Mouse (Mus musculus) liver, embryonic 14.5 days (tissue): Measurements from ENCODE around the gene Ror1. TPM values are rescaled to one million over a fixed set of nuclear protein-coding genes. Genes with fewer than 3 reads are reported as not detected.

Source experiments
- ATAC-seq: fragments of 200-750 bp; cut with Nextera tagmentation; 2 replicates; pipeline ENCODE4 v1.8.0; 2017; ENCODE audit warnings: moderate number of reproducible peaks, mild to moderate bottlenecking, moderate library complexity; ENCODE audit not compliant: insufficient read depth
- DNase-seq, 3 experiments: peaks; one replicate each; pipeline ENCODE4 v3.0.0-alpha.2; 2012 to 2013; ENCODE audit warnings: low read depth in 3 of 3, low spot score in 3 of 3
- H3K27ac ChIP-seq: fragments of 300-500 bp; sonication (generic); 2 replicates; pipeline ENCODE4 v1.5.1; 2014; ENCODE audit warnings: moderate library complexity, mild to moderate bottlenecking, control low read depth, inconsistent platforms
- H3K27me3 ChIP-seq: fragments of 300-500 bp; sonication (generic); 2 replicates; pipeline ENCODE4 v1.6.1; 2014; ENCODE audit warnings: mild to moderate bottlenecking, low read length, moderate library complexity; ENCODE audit not compliant: control insufficient read depth, insufficient read depth
- H3K36me3 ChIP-seq: fragments of 300-500 bp; sonication (generic); replicated peaks from 2 replicates; pipeline ENCODE4 v1.6.1; 2014; ENCODE audit warnings: low read depth; ENCODE audit not compliant: control insufficient read depth, insufficient read depth
- H3K4me1 ChIP-seq, 2 experiments: fragments of 200-500 bp in 1 of 2; fragments of 300-500 bp in 1 of 2; sonication (generic) in 1 of 2; replicated peaks; 2 replicates each; pipeline ENCODE4 v1.6.1; 2012 to 2014; ENCODE audit warnings: antibody characterized with exemption in 1 of 2, inconsistent platforms in 1 of 2, low read length in 1 of 2; ENCODE audit not compliant: control insufficient read depth in 2 of 2, insufficient read depth in 2 of 2
- H3K4me2 ChIP-seq: fragments of 300-500 bp; sonication (generic); 2 replicates; pipeline ENCODE4 v1.6.1; 2014; ENCODE audit warnings: low read depth, mild to moderate bottlenecking, control low read depth, moderate library complexity
- H3K4me3 ChIP-seq, 2 experiments: fragments of 200-500 bp in 1 of 2; fragments of 300-500 bp in 1 of 2; sonication (generic) in 1 of 2; 2 replicates each; pipeline ENCODE4 v1.5.1; 2012 to 2014; ENCODE audit warnings: low read depth in 2 of 2, low read length in 2 of 2, mild to moderate bottlenecking in 2 of 2, control low read depth in 1 of 2, inconsistent platforms in 1 of 2, moderate library complexity in 1 of 2; ENCODE audit not compliant: insufficient read depth in 1 of 2
- H3K9ac ChIP-seq: fragments of 300-500 bp; sonication (generic); replicated peaks from 2 replicates; pipeline ENCODE4 v1.6.1; 2014; ENCODE audit warnings: mild to moderate bottlenecking, control low read depth, moderate library complexity
- H3K9me3 ChIP-seq: fragments of 300-500 bp; sonication (generic); 2 replicates; pipeline ENCODE4 v1.6.1; 2016; ENCODE audit warnings: low read length, mixed read lengths; ENCODE audit not compliant: control insufficient read depth
- CTCF ChIP-seq: IDR thresholded peaks from 2 replicates; pipeline ENCODE4 v1.5.1; 2016; ENCODE audit warnings: antibody characterized with exemption, low read depth, control low read depth
- EP300 ChIP-seq: IDR thresholded peaks from 2 replicates; pipeline ENCODE4 v1.6.1; 2016; ENCODE audit warnings: antibody characterized with exemption, low read depth
- WGBS: fragments of 180-500 bp; shearing (Covaris S2); extraction: QIAGEN DNeasy Blood & Tissue Kit; methylation state at CpG from one replicate; pipeline ENCODE4 v1.1.7; 2014; ENCODE audit not compliant: insufficient replicate concordance; 5-methylcytosine and 5-hydroxymethylcytosine counted together
- polyA plus RNA-seq, 2 experiments: library from polyadenylated mRNA; depleted of rRNA in 1 of 2; stranded (reverse) in 1 of 2; unstranded in 1 of 2; fragments of >200 nt; fragmentation: Nextera tagmentation in 1 of 2; extraction: Ambion mirVana in 1 of 2; gene quantifications; 2 replicates each; pipeline versions ENCODE4 v1.2.1 to v1.2.3; 2012 to 2014

Gene Ror1
- polyA plus RNA-seq, 2 experiments: 0.08 to 0.23 TPM

DNA sequence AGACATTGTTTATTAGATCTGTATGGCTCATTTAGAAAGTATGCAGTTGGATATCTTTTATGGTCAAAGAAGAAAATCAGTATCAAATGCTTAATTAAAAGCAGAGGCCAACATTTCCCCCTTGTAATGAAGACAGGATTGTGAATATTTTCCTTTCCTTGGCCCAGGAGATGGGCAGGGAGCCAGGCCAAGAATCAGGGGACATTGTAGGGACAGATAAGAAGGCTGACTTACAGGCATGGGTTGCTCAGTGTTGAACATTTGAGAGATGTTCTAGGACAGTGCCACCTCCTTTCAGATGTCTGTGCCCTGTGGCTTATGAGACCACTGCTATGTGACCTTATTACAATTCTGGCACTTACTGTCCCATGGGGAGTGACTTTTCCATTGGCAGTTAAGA is 18.6 kb downstream of the Ror1 start:
- ATAC-seq: no peak
- Histone ChIP-seq H3K27me3 (no peaks in the 10 kb centered on the region), H3K27ac (no peak overlapping the region), H3K4me3 (no peak overlapping the region), H3K36me3 (no peaks in the 10 kb centered on the region), H3K4me1 (no peaks in the 10 kb centered on the region), H3K9ac (no peak overlapping the region), H3K4me2 (no peak overlapping the region), H3K9me3 (no peaks in the 10 kb centered on the region)
- TF ChIP-seq CTCF (no peak), EP300 (no peak)
- no peak for DNase-seq

DNA sequence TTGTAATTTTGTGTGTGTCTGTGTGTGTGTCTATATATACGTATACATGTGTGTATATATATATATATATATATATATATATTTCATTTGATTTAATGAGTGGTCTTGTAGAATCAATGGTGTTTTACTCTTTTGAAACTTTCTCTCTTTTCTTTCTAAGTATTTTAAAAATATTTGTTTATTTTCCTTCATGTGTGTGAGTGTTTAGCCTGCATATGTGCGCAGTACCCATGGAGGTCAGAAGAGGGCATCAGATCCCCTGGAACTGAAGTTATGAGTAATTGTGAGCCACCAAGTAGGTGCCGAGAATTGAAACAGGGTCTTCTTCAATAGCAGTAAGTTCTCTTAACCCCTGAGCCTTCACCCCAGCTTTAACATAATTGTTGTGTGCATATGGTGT is 20.8 kb downstream of the Ror1 start:
- no peak for TF ChIP-seq EP300
- TF ChIP-seq CTCF: no peak
- Histone ChIP-seq H3K9ac (no peak overlapping the region), H3K36me3 (no peaks in the 10 kb centered on the region), H3K4me2 (no peak overlapping the region), H3K27ac (no peak overlapping the region), H3K27me3 (no peaks in the 10 kb centered on the region), H3K4me1 (no peaks in the 10 kb centered on the region), H3K4me3 (no peak overlapping the region), H3K9me3 (no peaks in the 10 kb centered on the region)
- WGBS: 63% methylated on average over 3 of the region's 3 CpGs
- ATAC-seq (no peak), DNase-seq (no peak)

- Histone ChIP-seq H3K4me1 (no peaks in the 10 kb centered on the region; a peak in 1 of 4 replicates), H3K27me3 (no peaks in the 10 kb centered on the region), H3K9ac (no peak overlapping the region), H3K4me2 (no peak overlapping the region), H3K9me3 (no peaks in the 10 kb centered on the region), H3K27ac (no peak overlapping the region), H3K4me3 (no peak overlapping the region), H3K36me3 (no peaks in the 10 kb centered on the region)
- WGBS: 47% methylated on average over 4 of the region's 4 CpGs
- TF ChIP-seq CTCF: no peak
- no peak for TF ChIP-seq EP300
- DNase-seq: no peak
- no peak for ATAC-seq
These were observed 23.1 kb downstream of the Ror1 start for GRCm38 (mm10) chr4:100118676-100119075.

GRCm38 (mm10) chr4:100119431-100119830 is 23.8 kb downstream of the Ror1 start:
- DNase-seq: no peak
- no peak overlapping the region for H3K27ac ChIP-seq
- 64% methylated on average over 1 of the region's 1 CpGs for WGBS
- no peak overlapping the region for H3K9ac ChIP-seq
- no peaks in the 10 kb centered on the region for H3K27me3 ChIP-seq
- H3K9me3 ChIP-seq: no peaks in the 10 kb centered on the region
- no peaks in the 10 kb centered on the region for H3K36me3 ChIP-seq
- H3K4me2 ChIP-seq: no peak overlapping the region
- TF ChIP-seq CTCF (no peak), EP300 (no peak)
- no peaks in the 10 kb centered on the region; a peak in 1 of 4 replicates for H3K4me1 ChIP-seq
- no peak overlapping the region for H3K4me3 ChIP-seq
- no peak for ATAC-seq

DNA sequence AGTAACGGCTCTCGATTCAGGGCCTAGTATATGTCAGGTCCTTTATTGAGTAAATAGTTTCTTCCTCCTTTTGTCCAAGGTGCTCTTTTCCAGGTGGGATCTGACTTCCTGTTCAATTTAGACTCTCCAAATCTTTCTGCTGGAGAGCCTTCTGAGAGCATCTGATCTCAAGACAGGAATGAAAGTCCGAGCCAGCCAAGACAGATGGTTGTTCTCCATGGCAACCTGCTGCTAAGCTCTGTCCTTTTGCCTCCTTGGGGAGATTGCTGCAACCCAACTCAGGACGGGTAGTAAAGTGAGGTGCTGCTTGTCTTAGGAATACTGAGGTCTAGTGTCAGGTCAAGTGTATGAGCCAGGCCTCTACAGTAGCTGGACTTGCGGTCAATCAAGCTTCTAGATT is 25.0 kb downstream of the Ror1 start:
- Histone ChIP-seq H3K9ac (no peak overlapping the region), H3K27me3 (no peaks in the 10 kb centered on the region), H3K27ac (no peak overlapping the region), H3K4me3 (no peak overlapping the region), H3K4me2 (no peak overlapping the region), H3K4me1 (no peaks in the 10 kb centered on the region; a peak in 1 of 4 replicates), H3K9me3 (no peaks in the 10 kb centered on the region), H3K36me3 (no peaks in the 10 kb centered on the region)
- whole genome bisulfite sequencing: 66% methylated on average over 5 of the region's 5 CpGs
- DNase-seq (no peak), ATAC-seq (no peak)
- TF ChIP-seq EP300 (no peak), CTCF (no peak)
